Mouse (Mus musculus): Measurements from ENCODE around the gene Hist1h2ad.

GRCm38 (mm10) chr13:23611638-23612037 is 37.5 kb downstream of the Hist1h2ad start:
- no peak for TF ChIP-seq CTCF (IDR thresholded peaks at IDR 0.05; ENCODE audit: low read depth)
- no peak for TF ChIP-seq EP300 (IDR thresholded peaks at IDR 0.05; ENCODE audit: low read depth)
